7 mouse cellular contexts compared by ENCODE assay signal in genomic region chr2:25421896-25422295, GRCm38 (mm10). TPM values are rescaled to one million over a fixed set of nuclear protein-coding genes. Genes with fewer than 3 reads are reported as not detected.
DNase-seq lines count a peak whose midpoint lies in the region; ATAC-seq lines count a peak whose summit lies in the region.

No protein-coding gene starts in this region.

- H3K9me3 ChIP-seq in hindbrain, embryonic 16.5 days (ENCODE audit: control insufficient read depth, low read length): no peaks in the 10 kb centered on the region

- 19% methylated on average over 3 of the region's 3 CpGs for WGBS in hindbrain, embryonic 16.5 days

- H3K4me1 ChIP-seq in hindbrain, embryonic 16.5 days (ENCODE audit: control insufficient read depth, insufficient read depth, low read depth, low read length): no peaks in the 10 kb centered on the region

- no peak overlapping the region for H3K27ac ChIP-seq in hindbrain, embryonic 16.5 days (ENCODE audit: low read depth, low read length)

- H3K9ac ChIP-seq in hindbrain, embryonic 16.5 days (ENCODE audit: low read depth, low read length): peak overlapping the region; percentile 9; the same call in 1 of the 2 replicates

- H3K27me3 ChIP-seq in hindbrain, embryonic 16.5 days (replicated peaks; ENCODE audit: control insufficient read depth, insufficient read depth, low read length): peaks cover 10% of the 10 kb centered on the region

- ATAC-seq in hindbrain, embryonic 16.5 days: peak; percentile 60; the same call in 1 of the 2 replicates

- peak; percentile 28 to 57 for DNase-seq in left cerebral cortex, postnatal 25 days (ENCODE audit: low spot score in 2 of 2)
- no peak for DNase-seq in left cerebral cortex, postnatal 36 days (ENCODE audit: low spot score in 2 of 2)
- peak; percentile 83 for DNase-seq in NIH3T3 (ENCODE audit: low read depth)
- DNase-seq in cerebellum, postnatal 25 days: peak; percentile 63 to 77
- DNase-seq in lung, postnatal 36 days: peak; percentile 65
- DNase-seq in thymus, postnatal 10 days (ENCODE audit: low spot score in 2 of 2): peak; percentile 27 to 68

- no peaks in the 10 kb centered on the region for H3K36me3 ChIP-seq in hindbrain, embryonic 16.5 days (ENCODE audit: control insufficient read depth, insufficient read depth, low read length)

- no peak overlapping the region for H3K4me3 ChIP-seq in hindbrain, embryonic 16.5 days (ENCODE audit: low read length)

- intact Hi-C loops in left cerebral cortex, postnatal 25 days (cut with DNase I): loop anchor here (10.0 kb wide), 1 partner anchor 63 kb away; no protein-coding TSS in a partner anchor
- intact Hi-C loops in left cerebral cortex, postnatal 36 days (cut with DNase I): loop anchor here (10.0 kb wide), 1 partner anchor 73 kb away; the partner anchor contains the start of gene Lcn12

- H3K4me2 ChIP-seq in hindbrain, embryonic 16.5 days (ENCODE audit: low read length): no peak overlapping the region

RNA-seq across cellular contexts. Expression of gene Fut7, which starts 1.2 kb away (rescaled TPM):
- under 1 TPM; 0.32 to 0.37 TPM for total RNA-seq in left cerebral cortex, postnatal 25 days (2021)
- total RNA-seq in left cerebral cortex, postnatal 36 days (2021): under 1 TPM in 1 of 2 experiments, not detected in 1; 0.20 TPM
- polyA plus RNA-seq in hindbrain, embryonic 16.5 days (2015; fragmentation: Nextera tagmentation; extraction: Ambion mirVana): 0.19 and 0.23 TPM in 2 replicates

RNA-seq across cellular contexts. Expression of gene Abca2, which starts 6.6 kb away (rescaled TPM):
- 100 to 1,000 TPM; 154 to 165 TPM for total RNA-seq in left cerebral cortex, postnatal 25 days (2021)
- total RNA-seq in left cerebral cortex, postnatal 36 days (2021): 100 to 1,000 TPM; 169 to 174 TPM
- 13.5 and 15.5 TPM in 2 replicates for polyA plus RNA-seq in hindbrain, embryonic 16.5 days (2015; fragmentation: Nextera tagmentation; extraction: Ambion mirVana)

RNA-seq across cellular contexts. Expression of gene Npdc1, which starts 22.7 kb away (rescaled TPM):
- 100 to 1,000 TPM; 331 to 339 TPM for total RNA-seq in left cerebral cortex, postnatal 25 days (2021)
- 100 to 1,000 TPM; 325 to 339 TPM for total RNA-seq in left cerebral cortex, postnatal 36 days (2021)
- 481 and 505 TPM in 2 replicates for polyA plus RNA-seq in hindbrain, embryonic 16.5 days (2015; fragmentation: Nextera tagmentation; extraction: Ambion mirVana)

RNA-seq across cellular contexts. Expression of gene Entpd2, which starts 26.2 kb away (rescaled TPM):
- total RNA-seq in left cerebral cortex, postnatal 25 days (2021): 10 to 100 TPM; 11.7 to 13.2 TPM
- 10 to 100 TPM; 12.0 to 13.9 TPM for total RNA-seq in left cerebral cortex, postnatal 36 days (2021)
- polyA plus RNA-seq in hindbrain, embryonic 16.5 days (2015; fragmentation: Nextera tagmentation; extraction: Ambion mirVana): 6.7 and 7.4 TPM in 2 replicates

RNA-seq across cellular contexts. Expression of gene Clic3, which starts 34.7 kb away (rescaled TPM):
- under 1 TPM in 1 of 2 experiments, not detected in 1; 0.69 TPM for total RNA-seq in left cerebral cortex, postnatal 25 days (2021)
- total RNA-seq in left cerebral cortex, postnatal 36 days (2021): under 1 TPM in 1 of 2 experiments, not detected in 1; 0.69 TPM
- polyA plus RNA-seq in hindbrain, embryonic 16.5 days (2015; fragmentation: Nextera tagmentation; extraction: Ambion mirVana): 3.4 and 4.1 TPM in 2 replicates

Comparison
In these comparisons a context has a peak if more than half of its experiments do, and no peak if none do; other contexts are left out.
1. DNase-seq: peak in left cerebral cortex, postnatal 25 days (2 of 2), NIH3T3 (single experiment), cerebellum, postnatal 25 days (2 of 2), lung, postnatal 36 days (single experiment) and thymus, postnatal 10 days (2 of 2); none in left cerebral cortex, postnatal 36 days (0 of 2).